Mouse (Mus musculus) testis, adult 2 months (tissue): ENCODE measurements around the gene Ugt1a10.
"Not testable (repeated sequence)": the region's sequence is repeated elsewhere in the genome, so short reads cannot be mapped to it uniquely, and the experiment has no call there.

ENCODE experiments used
- CTCF ChIP-seq: fragments of 200-500 bp; IDR thresholded peaks from 2 replicates; pipeline ENCODE4 v1.5.1; 2012; ENCODE audit warnings: low read depth, mild to moderate bottlenecking, inconsistent platforms, low read length, moderate library complexity; ENCODE audit not compliant: control insufficient read depth, insufficient read depth, insufficient replicate concordance
- POLR2A ChIP-seq: fragments of 200-500 bp; IDR thresholded peaks from 2 replicates; pipeline ENCODE4 v1.6.1; 2012; ENCODE audit warnings: low read depth, mild to moderate bottlenecking, inconsistent platforms, low read length, moderate library complexity; ENCODE audit not compliant: control insufficient read depth

- not testable (repeated sequence) for TF ChIP-seq CTCF, POLR2A
Measured at GRCm38 (mm10) chr1:88109027-88109557, 53.9 kb downstream of the Ugt1a10 start.
